Mouse (Mus musculus): ENCODE data around the gene Gm9736. TPM values are rescaled to one million over a fixed set of nuclear protein-coding genes. Genes with fewer than 3 reads are reported as not detected.
"Not testable (repeated sequence)": the region's sequence is repeated elsewhere in the genome, so short reads cannot be mapped to it uniquely, and the experiment has no call there.

Gene Gm9736
- polyA plus RNA-seq, 1 experiment from 2014 or later: not detected

- no peaks in the 10 kb centered on the region for H3K36me3 ChIP-seq
- 97% methylated on average over 1 of the region's 1 CpGs for WGBS
- no peaks in the 10 kb centered on the region for H3K27me3 ChIP-seq
- H3K4me1 ChIP-seq: no peaks in the 10 kb centered on the region
- no peak for ATAC-seq (ENCODE audit: low FRiP score, low read depth)
- H3K27ac ChIP-seq (replicated peaks): no peak overlapping the region
- H3K9ac ChIP-seq (replicated peaks): no peak overlapping the region
- H3K4me3 ChIP-seq: no peak overlapping the region
- H3K9me3 ChIP-seq: no peaks in the 10 kb centered on the region
- H3K4me2 ChIP-seq (replicated peaks): no peak overlapping the region
These were observed 18.6 kb upstream of the Gm9736 start for GRCm38 (mm10) chr10:77769727-77770126.

GRCm38 (mm10) chr10:77759582-77759981 lies 8.4 kb upstream of the Gm9736 start, which contains the start of gene Gm3233:
TSS of gene Gm3233 (minus strand) at chr10:77759682.
- not testable (repeated sequence) for H3K4me3 ChIP-seq; H3K27ac ChIP-seq (replicated peaks); H3K36me3 ChIP-seq; ATAC-seq (ENCODE audit: low FRiP score, low read depth); H3K27me3 ChIP-seq; H3K9ac ChIP-seq (replicated peaks); H3K4me2 ChIP-seq (replicated peaks); H3K4me1 ChIP-seq; H3K9me3 ChIP-seq
- WGBS: no CpG with 5 or more reads among the region's 1 CpGs

GRCm38 (mm10) chr10:77753448-77753847 lies 2.3 kb upstream of the Gm9736 start:
- no peak overlapping the region for H3K9ac ChIP-seq (replicated peaks)
- no peak overlapping the region for H3K4me3 ChIP-seq
- no peak overlapping the region for H3K4me2 ChIP-seq (replicated peaks)
- H3K9me3 ChIP-seq: no peaks in the 10 kb centered on the region
- H3K27me3 ChIP-seq: no peaks in the 10 kb centered on the region
- no peak overlapping the region for H3K27ac ChIP-seq (replicated peaks)
- H3K36me3 ChIP-seq: no peaks in the 10 kb centered on the region
- no peak for ATAC-seq (ENCODE audit: low FRiP score, low read depth)
- no peaks in the 10 kb centered on the region for H3K4me1 ChIP-seq

GRCm38 (mm10) chr10:77752312-77752711 lies 1.2 kb upstream of the Gm9736 start:
- H3K27me3 ChIP-seq; H3K4me2 ChIP-seq (replicated peaks); H3K9ac ChIP-seq (replicated peaks); H3K4me3 ChIP-seq; H3K9me3 ChIP-seq; H3K36me3 ChIP-seq; H3K4me1 ChIP-seq; H3K27ac ChIP-seq (replicated peaks); ATAC-seq (ENCODE audit: low FRiP score, low read depth): not testable (repeated sequence)
- 65% methylated on average over 3 of the region's 3 CpGs for WGBS

GRCm38 (mm10) chr10:77750686-77751085 lies 468 bp downstream of the Gm9736 start:
- not testable (repeated sequence) for H3K36me3 ChIP-seq; H3K4me3 ChIP-seq; H3K4me1 ChIP-seq; H3K4me2 ChIP-seq (replicated peaks); H3K9ac ChIP-seq (replicated peaks); H3K9me3 ChIP-seq; H3K27me3 ChIP-seq; ATAC-seq (ENCODE audit: low FRiP score, low read depth); H3K27ac ChIP-seq (replicated peaks)
- 74% methylated on average over 1 of the region's 1 CpGs for WGBS

GRCm38 (mm10) chr10:77741924-77742688 lies 9.0 kb downstream of the Gm9736 start, which contains the start of gene Gm18596:
TSS of gene Gm18596 (minus strand) at chr10:77742638.
- not testable (repeated sequence) for H3K4me3 ChIP-seq; H3K4me1 ChIP-seq; H3K4me2 ChIP-seq (replicated peaks); H3K27me3 ChIP-seq; H3K36me3 ChIP-seq; ATAC-seq (ENCODE audit: low FRiP score, low read depth); H3K9me3 ChIP-seq; H3K9ac ChIP-seq (replicated peaks)
- peak within 1 kb of the TSS; percentile 25; the same call in 1 of the 2 replicates for H3K27ac ChIP-seq (replicated peaks)
- 52% methylated on average over 4 of the region's 5 CpGs for WGBS

- H3K4me3 ChIP-seq: no peak overlapping the region
- H3K27ac ChIP-seq (replicated peaks): no peak overlapping the region
- H3K36me3 ChIP-seq: no peaks in the 10 kb centered on the region
- no peak overlapping the region for H3K4me2 ChIP-seq (replicated peaks)
- H3K9ac ChIP-seq (replicated peaks): no peak overlapping the region
- peaks cover 4% of the 10 kb centered on the region for H3K4me1 ChIP-seq
- no peaks in the 10 kb centered on the region for H3K9me3 ChIP-seq
- no peak for ATAC-seq (ENCODE audit: low FRiP score, low read depth)
- no peaks in the 10 kb centered on the region for H3K27me3 ChIP-seq
- 85% methylated on average over 4 of the region's 4 CpGs for WGBS
These were observed 12.2 kb downstream of the Gm9736 start for GRCm38 (mm10) chr10:77738929-77739328.

- ATAC-seq (ENCODE audit: low FRiP score, low read depth): no peak
- no peaks in the 10 kb centered on the region for H3K27me3 ChIP-seq
- no peak overlapping the region for H3K4me2 ChIP-seq (replicated peaks)
These were observed 15.2 kb downstream of the Gm9736 start for GRCm38 (mm10) chr10:77735928-77736327.

GRCm38 (mm10) chr10:77729241-77729640 lies 21.9 kb downstream of the Gm9736 start:
- Histone ChIP-seq H3K4me2 (replicated peaks) (no peak overlapping the region), H3K9me3 (no peaks in the 10 kb centered on the region), H3K36me3 (no peaks in the 10 kb centered on the region), H3K9ac (replicated peaks) (no peak overlapping the region), H3K27me3 (no peaks in the 10 kb centered on the region), H3K4me3 (no peak overlapping the region), H3K4me1 (no peaks in the 10 kb centered on the region), H3K27ac (replicated peaks) (no peak overlapping the region)
- 57% methylated on average over 4 of the region's 4 CpGs for WGBS
- no peak for ATAC-seq (ENCODE audit: low FRiP score, low read depth)

More at GRCm38 (mm10) chr10:77735928-77736327, 15.2 kb downstream of the Gm9736 start:
- Histone ChIP-seq H3K36me3 (no peaks in the 10 kb centered on the region), H3K4me3 (no peak overlapping the region), H3K27ac (replicated peaks) (no peak overlapping the region), H3K4me1 (no peaks in the 10 kb centered on the region; the same call in none of the 2 replicates), H3K9me3 (no peaks in the 10 kb centered on the region), H3K9ac (replicated peaks) (no peak overlapping the region)
- whole genome bisulfite sequencing: 100% methylated on average over 1 of the region's 1 CpGs

GRCm38 (mm10) chr10:77728280-77728679 lies 22.9 kb downstream of the Gm9736 start:
- H3K4me2 ChIP-seq (replicated peaks): no peak overlapping the region
- H3K36me3 ChIP-seq: no peaks in the 10 kb centered on the region
- H3K9ac ChIP-seq (replicated peaks): no peak overlapping the region
- H3K9me3 ChIP-seq: no peaks in the 10 kb centered on the region
- no peak overlapping the region for H3K27ac ChIP-seq (replicated peaks)
- 72% methylated on average over 4 of the region's 4 CpGs for WGBS
- H3K27me3 ChIP-seq: no peaks in the 10 kb centered on the region
- no peaks in the 10 kb centered on the region for H3K4me1 ChIP-seq
- no peak overlapping the region for H3K4me3 ChIP-seq
- no peak for ATAC-seq (ENCODE audit: low FRiP score, low read depth)

- Histone ChIP-seq H3K36me3 (no peaks in the 10 kb centered on the region), H3K9ac (replicated peaks) (no peak within 1 kb of the TSS), H3K9me3 (no peaks in the 10 kb centered on the region), H3K4me2 (replicated peaks) (no peak within 1 kb of the TSS), H3K27ac (replicated peaks) (no peak within 1 kb of the TSS), H3K4me3 (no peak within 1 kb of the TSS), H3K27me3 (no peaks in the 10 kb centered on the region), H3K4me1 (no peaks in the 10 kb centered on the region)
- WGBS: 30% methylated on average over 3 of the region's 3 CpGs
- no peak for ATAC-seq (ENCODE audit: low FRiP score, low read depth)
These were observed 25.0 kb downstream of the Gm9736 start, which contains the start of gene Gm10100 for GRCm38 (mm10) chr10:77726186-77726585. TSS of gene Gm10100 (plus strand) at chr10:77726486.

GRCm38 (mm10) chr10:77724855-77725254 lies 26.3 kb downstream of the Gm9736 start:
- Histone ChIP-seq H3K4me2 (replicated peaks) (no peak overlapping the region), H3K36me3 (no peaks in the 10 kb centered on the region), H3K9me3 (0 out of 2 replicates have a peak, but pooled peaks cover 3% of the 10 kb centered on the region), H3K9ac (replicated peaks) (no peak overlapping the region), H3K4me3 (no peak overlapping the region), H3K27me3 (no peaks in the 10 kb centered on the region), H3K27ac (replicated peaks) (no peak overlapping the region), H3K4me1 (no peaks in the 10 kb centered on the region)
- 80% methylated on average over 8 of the region's 8 CpGs for WGBS
- ATAC-seq (ENCODE audit: low FRiP score, low read depth): no peak

Data from midbrain, embryonic 12.5 days (tissue).